Mouse (Mus musculus): Measurements from ENCODE around the gene Prex1. TPM values are rescaled to one million over a fixed set of nuclear protein-coding genes. Genes with fewer than 3 reads are reported as not detected.

The Prex1 gene
- polyA plus RNA-seq, 1 experiment from 2014 or later = 29.7 TPM

DNA sequence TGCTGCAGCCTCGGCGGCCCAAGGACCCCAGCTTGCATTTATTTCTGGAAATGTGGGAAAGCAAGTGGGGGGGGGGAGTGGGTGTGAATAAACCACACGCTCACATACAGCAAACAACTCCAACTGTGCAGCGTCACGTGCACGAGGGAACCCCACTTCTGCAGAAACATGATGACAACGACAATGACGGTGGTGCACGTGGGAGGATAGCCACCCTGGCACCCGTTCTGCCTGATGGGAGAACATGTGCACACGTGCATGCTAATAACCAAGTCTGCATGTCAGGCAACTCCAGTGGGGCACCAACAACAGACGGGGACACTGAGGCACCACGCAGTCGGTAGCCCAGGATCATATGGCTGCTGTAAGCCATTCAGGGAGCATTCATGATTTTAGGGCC, 37.1 kb downstream of the Prex1 start:
- no peaks in the 10 kb centered on the region for H3K27me3 ChIP-seq
- peak overlapping the region; percentile 34 for H3K4me2 ChIP-seq
- H3K4me3 ChIP-seq = no peak overlapping the region
- ATAC-seq (ENCODE audit: low FRiP score) = no peak
- H3K27ac ChIP-seq = peak overlapping the region; percentile 73
- WGBS = 56% methylated on average over 14 of the region's 14 CpGs
- peaks cover 75% of the 10 kb centered on the region for H3K4me1 ChIP-seq (replicated peaks)
- no peaks in the 10 kb centered on the region for H3K9me3 ChIP-seq
- H3K36me3 ChIP-seq = no peaks in the 10 kb centered on the region
- peak overlapping the region; percentile 24; the same call in 1 of the 2 replicates for H3K9ac ChIP-seq

GRCm38 (mm10) chr2:166675588-166676444, 37.8 kb downstream of the Prex1 start:
- Histone ChIP-seq H3K9ac (peak overlapping the region; percentile 24; the same call in 1 of the 2 replicates), H3K27me3 (no peaks in the 10 kb centered on the region), H3K4me3 (no peak overlapping the region), H3K4me2 (peak overlapping the region; percentile 34), H3K36me3 (no peaks in the 10 kb centered on the region), H3K4me1 (replicated peaks) (peaks cover 82% of the 10 kb centered on the region), H3K9me3 (no peaks in the 10 kb centered on the region), H3K27ac (peak overlapping the region; percentile 73)
- ATAC-seq (ENCODE audit: low FRiP score) = no peak
- WGBS = 37% methylated on average over 14 of the region's 14 CpGs

- Histone ChIP-seq H3K9me3 (no peaks in the 10 kb centered on the region), H3K9ac (no peak overlapping the region), H3K27ac (peak overlapping the region; percentile 40; the same call in 1 of the 2 replicates), H3K4me3 (no peak overlapping the region), H3K4me1 (replicated peaks) (peaks cover 81% of the 10 kb centered on the region), H3K4me2 (no peak overlapping the region), H3K27me3 (no peaks in the 10 kb centered on the region), H3K36me3 (no peaks in the 10 kb centered on the region)
- no peak for ATAC-seq (ENCODE audit: low FRiP score)
- 5% methylated on average over 12 of the region's 12 CpGs for WGBS
Measured at GRCm38 (mm10) chr2:166674693-166675092, 38.9 kb downstream of the Prex1 start.

GRCm38 (mm10) chr2:166673951-166674350, 39.7 kb downstream of the Prex1 start:
- no peaks in the 10 kb centered on the region for H3K36me3 ChIP-seq
- WGBS = 83% methylated on average over 12 of the region's 12 CpGs
- peaks cover 81% of the 10 kb centered on the region for H3K4me1 ChIP-seq (replicated peaks)
- no peak overlapping the region for H3K4me3 ChIP-seq
- no peaks in the 10 kb centered on the region for H3K9me3 ChIP-seq
- no peaks in the 10 kb centered on the region for H3K27me3 ChIP-seq
- H3K27ac ChIP-seq = peak overlapping the region; percentile 23; the same call in 1 of the 2 replicates
- H3K9ac ChIP-seq = no peak overlapping the region
- no peak for ATAC-seq (ENCODE audit: low FRiP score)
- no peak overlapping the region for H3K4me2 ChIP-seq

DNA sequence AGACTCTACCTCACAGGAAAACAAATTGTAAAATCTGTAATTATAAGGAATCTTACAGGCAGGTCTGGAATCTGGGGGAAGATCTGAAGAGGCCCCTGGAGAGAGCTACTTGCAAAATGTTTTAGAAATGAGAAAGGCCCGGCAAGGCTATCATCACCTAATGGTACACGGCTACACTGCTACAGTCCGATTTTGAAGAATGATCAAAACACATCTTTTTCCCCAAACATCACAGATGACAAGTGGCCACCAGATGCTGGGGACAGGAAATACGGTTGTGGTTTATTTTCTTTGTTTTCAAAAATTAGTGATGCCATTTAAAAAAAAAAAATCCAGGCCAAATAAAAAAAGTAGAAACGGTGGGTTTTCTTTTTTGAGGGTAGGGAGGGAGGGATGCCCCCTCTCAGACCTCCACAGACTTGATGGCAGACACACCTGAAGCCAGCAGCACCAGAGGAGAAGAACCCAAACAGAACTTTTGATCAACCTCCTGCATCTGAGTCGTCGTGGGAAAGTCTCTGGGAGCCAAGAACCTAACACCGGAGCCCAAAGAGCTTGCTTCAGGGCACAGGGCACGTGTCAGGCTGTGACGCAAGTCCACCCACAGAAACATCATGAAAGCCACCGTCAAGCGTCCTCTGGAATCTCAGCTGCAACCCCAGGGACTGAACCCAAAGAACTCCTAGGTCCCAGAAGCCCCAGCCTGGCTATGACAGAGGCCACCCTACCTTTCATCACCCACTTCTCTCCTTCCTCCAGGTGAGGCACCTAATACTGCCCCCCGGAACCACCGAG, 41.3 kb downstream of the Prex1 start:
- Histone ChIP-seq H3K9me3 (no peaks in the 10 kb centered on the region), H3K4me2 (no peak overlapping the region), H3K4me1 (replicated peaks) (peaks cover 85% of the 10 kb centered on the region), H3K4me3 (no peak overlapping the region), H3K27me3 (no peaks in the 10 kb centered on the region), H3K9ac (no peak overlapping the region), H3K36me3 (no peaks in the 10 kb centered on the region), H3K27ac (peak overlapping the region; percentile 78)
- no peak for ATAC-seq (ENCODE audit: low FRiP score)
- WGBS = 78% methylated on average over 14 of the region's 14 CpGs

DNA sequence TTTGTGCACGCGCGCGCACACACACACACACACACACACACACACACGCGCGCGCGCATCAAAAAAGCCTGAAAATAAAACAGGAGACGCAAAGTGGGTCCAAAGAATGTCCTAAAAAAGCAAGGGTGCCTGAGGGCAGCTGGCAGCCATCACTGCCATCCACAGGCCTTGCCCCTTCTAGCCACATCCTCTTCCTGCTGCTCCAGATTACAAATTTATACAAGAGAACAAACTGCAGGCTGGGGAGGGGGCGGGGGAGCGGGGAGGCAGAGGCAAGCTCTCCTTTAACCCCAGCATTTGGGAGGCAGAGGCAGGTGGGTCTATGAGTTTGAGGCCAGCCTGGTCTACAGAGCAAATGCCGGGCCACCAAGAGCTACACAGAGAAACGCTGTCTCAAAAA, 42.0 kb downstream of the Prex1 start:
- Histone ChIP-seq H3K27me3 (no peaks in the 10 kb centered on the region), H3K4me2 (no peak overlapping the region), H3K36me3 (no peaks in the 10 kb centered on the region), H3K27ac (peak overlapping the region; percentile 78), H3K4me1 (replicated peaks) (peaks cover 85% of the 10 kb centered on the region), H3K9me3 (no peaks in the 10 kb centered on the region), H3K4me3 (no peak overlapping the region), H3K9ac (no peak overlapping the region)
- 85% methylated on average over 14 of the region's 14 CpGs for WGBS
- no peak for ATAC-seq (ENCODE audit: low FRiP score)

DNA sequence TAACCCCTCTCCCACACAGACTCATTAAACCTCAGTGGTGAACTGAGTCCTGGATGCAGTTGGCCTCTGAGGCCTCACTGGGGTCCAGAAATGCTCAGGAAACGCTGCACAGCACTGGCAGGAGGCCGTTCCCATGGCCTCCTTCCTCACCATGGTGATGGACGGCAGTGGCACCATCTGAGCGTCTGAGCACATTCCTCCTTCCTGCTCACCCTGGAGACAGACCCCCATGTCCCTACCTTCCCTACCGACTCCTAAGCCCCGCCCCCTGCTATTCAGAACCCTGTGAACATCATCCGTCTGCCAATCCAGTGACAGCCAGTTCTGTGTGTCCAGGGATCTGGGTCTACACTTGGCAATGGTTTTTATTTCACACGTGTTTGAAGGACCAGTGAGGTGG, 42.6 kb downstream of the Prex1 start:
- H3K27ac ChIP-seq = peak overlapping the region; percentile 78
- ATAC-seq (ENCODE audit: low FRiP score) = peak; percentile 78

DNA sequence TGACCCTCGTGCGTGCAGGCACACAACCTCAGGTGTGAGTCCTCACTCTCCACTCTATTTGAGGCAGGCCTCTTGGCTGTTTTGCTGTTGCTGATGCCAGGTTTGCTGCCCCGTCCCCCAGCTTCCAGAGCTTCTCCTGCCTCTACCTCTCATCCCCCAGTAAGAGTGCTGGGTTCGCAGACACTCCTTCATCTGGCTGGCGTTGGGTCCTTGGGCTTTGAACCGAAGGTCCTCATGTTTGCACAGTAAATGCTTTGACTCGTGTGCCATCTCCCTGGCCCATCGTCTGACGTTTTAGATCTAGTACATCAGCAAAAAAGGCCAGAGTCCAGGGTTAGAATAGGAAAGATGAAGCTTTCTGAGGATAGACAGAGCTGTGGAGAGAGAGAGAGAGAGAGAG, 43.7 kb downstream of the Prex1 start:
- Histone ChIP-seq H3K4me3 (no peak overlapping the region), H3K9me3 (no peaks in the 10 kb centered on the region), H3K9ac (no peak overlapping the region), H3K4me1 (replicated peaks) (peaks cover 84% of the 10 kb centered on the region), H3K27me3 (no peaks in the 10 kb centered on the region), H3K27ac (peak overlapping the region; percentile 66), H3K36me3 (no peaks in the 10 kb centered on the region), H3K4me2 (no peak overlapping the region)
- WGBS = 77% methylated on average over 9 of the region's 9 CpGs
- no peak for ATAC-seq (ENCODE audit: low FRiP score)

More for the DNA sequence above, 42.6 kb downstream of the Prex1 start:
- H3K9me3 ChIP-seq = no peaks in the 10 kb centered on the region
- peaks cover 85% of the 10 kb centered on the region for H3K4me1 ChIP-seq (replicated peaks)
- no peak overlapping the region for H3K4me2 ChIP-seq
- no peak overlapping the region for H3K4me3 ChIP-seq
- H3K9ac ChIP-seq = no peak overlapping the region
- 6% methylated on average over 8 of the region's 8 CpGs for WGBS
- H3K36me3 ChIP-seq = no peaks in the 10 kb centered on the region
- no peaks in the 10 kb centered on the region for H3K27me3 ChIP-seq

- H3K9me3 ChIP-seq = no peaks in the 10 kb centered on the region
- no peaks in the 10 kb centered on the region for H3K36me3 ChIP-seq
- H3K4me2 ChIP-seq = no peak overlapping the region; the same call in 1 of the 2 replicates
- H3K4me1 ChIP-seq (replicated peaks) = peaks cover 92% of the 10 kb centered on the region
- peak overlapping the region; percentile 74 for H3K27ac ChIP-seq
- no peak overlapping the region for H3K4me3 ChIP-seq
- ATAC-seq (ENCODE audit: low FRiP score) = no peak
- 32% methylated on average over 22 of the region's 22 CpGs for WGBS
- no peaks in the 10 kb centered on the region for H3K27me3 ChIP-seq
- peak overlapping the region; percentile 51; the same call in 1 of the 2 replicates for H3K9ac ChIP-seq
Measured at GRCm38 (mm10) chr2:166667790-166668695, 45.6 kb downstream of the Prex1 start.

DNA sequence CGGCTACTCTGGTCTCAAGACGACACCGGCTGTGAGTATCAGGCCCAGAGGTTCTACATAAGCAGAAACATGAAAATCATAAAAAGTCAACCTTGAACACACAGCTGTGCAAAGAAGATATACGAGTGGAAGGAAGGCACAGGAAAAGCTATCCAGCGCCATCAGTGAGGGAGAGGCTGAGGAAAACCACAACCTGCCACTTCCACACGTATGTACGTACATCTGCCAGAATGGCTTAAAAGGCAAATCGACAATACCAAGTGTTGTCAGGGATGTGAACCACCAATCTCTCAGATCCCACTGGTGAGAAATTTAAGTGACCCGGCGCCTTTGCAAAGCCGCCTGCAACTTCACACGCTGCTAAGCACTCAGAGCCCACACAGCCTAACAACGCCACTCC, 47.5 kb downstream of the Prex1 start:
- Histone ChIP-seq H3K36me3 (no peaks in the 10 kb centered on the region), H3K9me3 (no peaks in the 10 kb centered on the region), H3K4me3 (no peak overlapping the region), H3K4me2 (no peak overlapping the region), H3K4me1 (replicated peaks) (peaks cover 96% of the 10 kb centered on the region), H3K27me3 (no peaks in the 10 kb centered on the region), H3K9ac (no peak overlapping the region), H3K27ac (no peak overlapping the region)
- WGBS = 91% methylated on average over 13 of the region's 13 CpGs
- ATAC-seq (ENCODE audit: low FRiP score) = no peak

- no peak overlapping the region for H3K9ac ChIP-seq
- H3K27ac ChIP-seq = no peak overlapping the region
- no peaks in the 10 kb centered on the region for H3K27me3 ChIP-seq
- H3K4me2 ChIP-seq = no peak overlapping the region
- H3K4me3 ChIP-seq = no peak overlapping the region
- WGBS = 70% methylated on average over 6 of the region's 6 CpGs
- H3K4me1 ChIP-seq (replicated peaks) = peaks cover 90% of the 10 kb centered on the region
- ATAC-seq (ENCODE audit: low FRiP score) = no peak
- H3K9me3 ChIP-seq = no peaks in the 10 kb centered on the region
- no peaks in the 10 kb centered on the region for H3K36me3 ChIP-seq
Measured at GRCm38 (mm10) chr2:166665244-166665922, 48.2 kb downstream of the Prex1 start.
